Mouse (Mus musculus): ENCODE results near the gene Fasl. TPM values are rescaled to one million over a fixed set of nuclear protein-coding genes. Genes with fewer than 3 reads are reported as not detected.
A peak's percentile ranks its signal among the peaks of the same experiment; 100 is the strongest.

The Fasl gene
- polyA plus RNA-seq, 1 experiment from 2014 or later = not detected

GRCm38 (mm10) chr1:161769329-161769728 is 19.0 kb downstream of the Fasl start:
- Histone ChIP-seq H3K9me3 (ENCODE audit: control insufficient read depth, low read length) (no peaks in the 10 kb centered on the region), H3K4me3 (ENCODE audit: low read depth, low read length) (no peak overlapping the region), H3K9ac (ENCODE audit: low read length) (no peak overlapping the region), H3K4me1 (replicated peaks; ENCODE audit: control insufficient read depth, insufficient read depth) (no peaks in the 10 kb centered on the region), H3K36me3 (ENCODE audit: control insufficient read depth, insufficient read depth, low read length) (no peaks in the 10 kb centered on the region), H3K4me2 (replicated peaks; ENCODE audit: low read depth) (no peak overlapping the region), H3K27ac (replicated peaks) (no peak overlapping the region), H3K27me3 (ENCODE audit: control insufficient read depth, insufficient read depth, low read length) (no peaks in the 10 kb centered on the region)
- ATAC-seq (ENCODE audit: low FRiP score, low TSS enrichment) (no peak), DNase-seq (ENCODE audit: low spot score) (no peak)
- no peak for TF ChIP-seq CTCF (IDR thresholded peaks at IDR 0.05; ENCODE audit: low read depth)
- no peak for TF ChIP-seq EP300 (optimal IDR thresholded peaks at IDR 0.05)
- 89% methylated on average over 1 of the region's 1 CpGs for WGBS

- Histone ChIP-seq H3K9ac (ENCODE audit: low read length) (no peak overlapping the region), H3K27me3 (ENCODE audit: control insufficient read depth, insufficient read depth, low read length) (no peaks in the 10 kb centered on the region), H3K9me3 (ENCODE audit: control insufficient read depth, low read length) (no peaks in the 10 kb centered on the region), H3K36me3 (ENCODE audit: control insufficient read depth, insufficient read depth, low read length) (no peaks in the 10 kb centered on the region), H3K4me1 (replicated peaks; ENCODE audit: control insufficient read depth, insufficient read depth) (no peaks in the 10 kb centered on the region), H3K4me2 (replicated peaks; ENCODE audit: low read depth) (peak overlapping the region; percentile 23), H3K27ac (replicated peaks) (no peak overlapping the region), H3K4me3 (ENCODE audit: low read depth, low read length) (no peak overlapping the region)
- TF ChIP-seq CTCF (IDR thresholded peaks at IDR 0.05; ENCODE audit: low read depth) (no peak), EP300 (optimal IDR thresholded peaks at IDR 0.05) (no peak)
- ATAC-seq (ENCODE audit: low FRiP score, low TSS enrichment) (peak; percentile 42), DNase-seq (ENCODE audit: low spot score) (peak; percentile 29)
- 50% methylated on average over 12 of the region's 12 CpGs for WGBS
These were observed 21.2 kb downstream of the Fasl start for GRCm38 (mm10) chr1:161767101-161767524.

- 38% methylated on average over 5 of the region's 5 CpGs for WGBS
- H3K4me3 ChIP-seq (ENCODE audit: low read depth, low read length) = no peak overlapping the region
- H3K9me3 ChIP-seq (ENCODE audit: control insufficient read depth, low read length) = no peaks in the 10 kb centered on the region
- H3K4me2 ChIP-seq (replicated peaks; ENCODE audit: low read depth) = peak overlapping the region; percentile 23
- H3K27ac ChIP-seq (replicated peaks) = no peak overlapping the region
- peak; percentile 78 for DNase-seq (ENCODE audit: low spot score)
- H3K4me1 ChIP-seq (replicated peaks; ENCODE audit: control insufficient read depth, insufficient read depth) = no peaks in the 10 kb centered on the region
- H3K9ac ChIP-seq (ENCODE audit: low read length) = no peak overlapping the region
- peak; percentile 90 for ATAC-seq (ENCODE audit: low FRiP score, low TSS enrichment)
- H3K27me3 ChIP-seq (ENCODE audit: control insufficient read depth, insufficient read depth, low read length) = no peaks in the 10 kb centered on the region
- TF ChIP-seq EP300 (optimal IDR thresholded peaks at IDR 0.05) = no peak
- no peak for TF ChIP-seq CTCF (IDR thresholded peaks at IDR 0.05; ENCODE audit: low read depth)
- no peaks in the 10 kb centered on the region for H3K36me3 ChIP-seq (ENCODE audit: control insufficient read depth, insufficient read depth, low read length)
These were observed 21.6 kb downstream of the Fasl start for GRCm38 (mm10) chr1:161766656-161767055.

GRCm38 (mm10) chr1:161765932-161766331 is 22.4 kb downstream of the Fasl start:
- Histone ChIP-seq H3K4me1 (replicated peaks; ENCODE audit: control insufficient read depth, insufficient read depth) (no peaks in the 10 kb centered on the region), H3K27me3 (ENCODE audit: control insufficient read depth, insufficient read depth, low read length) (no peaks in the 10 kb centered on the region), H3K4me3 (ENCODE audit: low read depth, low read length) (no peak overlapping the region), H3K9me3 (ENCODE audit: control insufficient read depth, low read length) (no peaks in the 10 kb centered on the region), H3K36me3 (ENCODE audit: control insufficient read depth, insufficient read depth, low read length) (no peaks in the 10 kb centered on the region), H3K27ac (replicated peaks) (0 out of 2 replicates have a peak overlapping the region, but pooled peaks have one; percentile 6), H3K9ac (ENCODE audit: low read length) (no peak overlapping the region), H3K4me2 (replicated peaks; ENCODE audit: low read depth) (no peak overlapping the region)
- DNase-seq (ENCODE audit: low spot score) (peak; percentile 35), ATAC-seq (ENCODE audit: low FRiP score, low TSS enrichment) (peak; percentile 56; the same call in 1 of the 2 replicates)
- 26% methylated on average over 5 of the region's 5 CpGs for WGBS
- TF ChIP-seq CTCF (IDR thresholded peaks at IDR 0.05; ENCODE audit: low read depth) = no peak
- no peak for TF ChIP-seq EP300 (optimal IDR thresholded peaks at IDR 0.05)

- no peak overlapping the region for H3K4me3 ChIP-seq (ENCODE audit: low read depth, low read length)
- H3K27me3 ChIP-seq (ENCODE audit: control insufficient read depth, insufficient read depth, low read length) = no peaks in the 10 kb centered on the region
- no peak for DNase-seq (ENCODE audit: low spot score)
- H3K36me3 ChIP-seq (ENCODE audit: control insufficient read depth, insufficient read depth, low read length) = no peaks in the 10 kb centered on the region
- ATAC-seq (ENCODE audit: low FRiP score, low TSS enrichment) = no peak
- no peak for TF ChIP-seq CTCF (IDR thresholded peaks at IDR 0.05; ENCODE audit: low read depth)
- no peak for TF ChIP-seq EP300 (optimal IDR thresholded peaks at IDR 0.05)
- no peaks in the 10 kb centered on the region for H3K4me1 ChIP-seq (replicated peaks; ENCODE audit: control insufficient read depth, insufficient read depth)
- WGBS = 88% methylated on average over 1 of the region's 1 CpGs
- H3K4me2 ChIP-seq (replicated peaks; ENCODE audit: low read depth) = no peak overlapping the region
- no peak overlapping the region for H3K27ac ChIP-seq (replicated peaks)
- H3K9ac ChIP-seq (ENCODE audit: low read length) = no peak overlapping the region
- no peaks in the 10 kb centered on the region for H3K9me3 ChIP-seq (ENCODE audit: control insufficient read depth, low read length)
These were observed 23.3 kb downstream of the Fasl start for GRCm38 (mm10) chr1:161764964-161765363.

- 26% methylated on average over 4 of the region's 4 CpGs for WGBS
- no peak overlapping the region for H3K4me3 ChIP-seq (ENCODE audit: low read depth, low read length)
- DNase-seq (ENCODE audit: low spot score) = no peak
- no peak overlapping the region for H3K27ac ChIP-seq (replicated peaks)
- no peaks in the 10 kb centered on the region for H3K4me1 ChIP-seq (replicated peaks; ENCODE audit: control insufficient read depth, insufficient read depth)
- no peak for ATAC-seq (ENCODE audit: low FRiP score, low TSS enrichment)
- no peak overlapping the region for H3K4me2 ChIP-seq (replicated peaks; ENCODE audit: low read depth)
- TF ChIP-seq EP300 (optimal IDR thresholded peaks at IDR 0.05) = no peak
- TF ChIP-seq CTCF (IDR thresholded peaks at IDR 0.05; ENCODE audit: low read depth) = no peak
- H3K36me3 ChIP-seq (ENCODE audit: control insufficient read depth, insufficient read depth, low read length) = no peaks in the 10 kb centered on the region
- no peak overlapping the region for H3K9ac ChIP-seq (ENCODE audit: low read length)
- no peaks in the 10 kb centered on the region for H3K9me3 ChIP-seq (ENCODE audit: control insufficient read depth, low read length)
- no peaks in the 10 kb centered on the region for H3K27me3 ChIP-seq (ENCODE audit: control insufficient read depth, insufficient read depth, low read length)
These were observed 26.7 kb downstream of the Fasl start for GRCm38 (mm10) chr1:161761556-161761955.
